Mouse (Mus musculus) megakaryocyte, embryonic 14.5 days (primary cell): Measurements from ENCODE around the gene Riok2.
"Not testable (repeated sequence)": the region's sequence is repeated elsewhere in the genome, so short reads cannot be mapped to it uniquely, and the experiment has no call there.

Source experiments
- FLI1 ChIP-seq: IDR thresholded peaks from 2 replicates; pipeline ENCODE4 v1.6.1; 2012; ENCODE audit warnings: low read length, inconsistent platforms, mixed read lengths
- GATA1 ChIP-seq: IDR thresholded peaks from 3 replicates; pipeline ENCODE4 v1.6.1; 2012; ENCODE audit warnings: mixed read lengths, low read length, inconsistent platforms, borderline replicate concordance

DNA sequence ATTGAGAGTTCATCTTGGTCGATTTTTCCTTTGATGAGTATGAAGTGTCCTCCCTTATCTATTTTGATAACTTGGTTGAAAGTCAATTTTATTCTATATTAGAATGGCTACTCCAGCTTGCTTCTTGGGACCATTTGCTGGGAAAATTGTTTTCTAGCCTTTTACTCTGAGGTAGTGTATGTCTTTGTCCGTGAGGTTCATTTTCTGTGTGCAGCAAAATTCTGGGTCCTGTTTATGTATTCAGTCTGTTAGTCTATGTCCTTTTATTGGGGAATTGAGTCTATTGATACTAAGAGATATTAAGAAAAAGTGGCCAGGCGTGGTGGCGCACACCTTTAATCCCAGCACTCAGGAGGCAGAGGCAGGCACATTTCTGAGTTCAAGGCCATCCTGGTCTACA lies 27.8 kb upstream of the Riok2 start:
- not testable (repeated sequence) for TF ChIP-seq GATA1, FLI1
